Mouse (Mus musculus): ENCODE data around the gene Senp3. TPM values are rescaled to one million over a fixed set of nuclear protein-coding genes. Genes with fewer than 3 reads are reported as not detected.
"Not testable (repeated sequence)": the region's sequence is repeated elsewhere in the genome, so short reads cannot be mapped to it uniquely, and the experiment has no call there.

Senp3 gene
- 149 and 151 TPM in 2 replicates for polyA plus RNA-seq (2016; fragmentation: Nextera tagmentation; extraction: Ambion mirVana)

DNA sequence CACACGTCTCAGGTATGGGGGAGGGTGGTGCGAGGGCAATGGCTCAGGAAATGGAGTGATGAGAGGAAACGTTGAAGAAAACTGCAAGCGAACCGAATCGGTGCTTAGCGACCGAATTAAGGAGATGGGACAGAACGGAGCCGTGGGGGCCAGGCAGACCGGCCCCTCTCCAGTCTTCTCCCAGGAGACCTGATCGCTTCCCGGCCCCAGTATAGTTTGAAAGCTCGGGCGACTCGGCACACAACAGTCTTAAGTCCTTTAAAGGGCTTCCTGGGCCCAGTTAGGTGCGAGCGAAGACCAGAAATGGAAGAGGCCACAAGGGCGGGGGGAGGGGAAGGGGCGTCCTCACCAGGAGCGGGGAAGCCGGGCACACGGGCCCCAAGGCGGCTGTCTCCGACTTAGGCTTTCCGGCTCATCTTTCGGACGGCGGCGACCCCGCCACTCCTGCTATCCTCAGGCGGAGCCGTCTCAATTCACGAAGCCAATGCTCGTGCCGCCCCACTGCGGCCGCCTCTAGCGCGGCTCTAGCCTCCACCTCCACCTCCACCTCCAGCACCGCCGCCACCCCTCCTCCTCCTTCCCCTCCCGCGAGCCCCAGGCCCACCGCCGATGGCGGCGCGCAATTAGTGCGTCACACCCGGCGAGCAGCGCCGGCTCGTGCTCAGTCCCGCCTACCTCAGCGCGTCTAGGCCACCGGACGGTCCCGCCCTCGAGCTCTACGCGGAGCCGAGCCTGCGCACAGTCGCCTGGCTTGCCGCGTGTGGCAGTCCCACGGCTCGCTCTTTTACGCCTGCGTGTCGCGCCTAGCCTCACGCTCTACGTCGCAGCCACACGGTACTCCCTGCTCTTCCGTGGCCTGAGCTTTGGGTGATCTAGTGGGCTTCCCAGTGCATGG, at the start of gene Senp3:
Gene Senp3 (minus strand): TSS at position 771 of the 895 bp plus-strand sequence.
- H3K36me3 ChIP-seq: peaks cover 40% of the 10 kb centered on the region
- no peaks in the 10 kb centered on the region for H3K9me3 ChIP-seq (replicated peaks)
- peak; percentile 100 for DNase-seq (ENCODE audit: low spot score)
- peak within 1 kb of the TSS; percentile 93 for H3K27ac ChIP-seq
- peak within 1 kb of the TSS; percentile 92 for H3K4me3 ChIP-seq
- under 1% methylated on average over 80 of the region's 80 CpGs for WGBS
- H3K4me1 ChIP-seq: peaks cover 46% of the 10 kb centered on the region
- peaks cover 7% of the 10 kb centered on the region; the same call in 1 of the 2 replicates for H3K27me3 ChIP-seq (ENCODE audit: low read depth, poor library complexity, severe bottlenecking)

DNA sequence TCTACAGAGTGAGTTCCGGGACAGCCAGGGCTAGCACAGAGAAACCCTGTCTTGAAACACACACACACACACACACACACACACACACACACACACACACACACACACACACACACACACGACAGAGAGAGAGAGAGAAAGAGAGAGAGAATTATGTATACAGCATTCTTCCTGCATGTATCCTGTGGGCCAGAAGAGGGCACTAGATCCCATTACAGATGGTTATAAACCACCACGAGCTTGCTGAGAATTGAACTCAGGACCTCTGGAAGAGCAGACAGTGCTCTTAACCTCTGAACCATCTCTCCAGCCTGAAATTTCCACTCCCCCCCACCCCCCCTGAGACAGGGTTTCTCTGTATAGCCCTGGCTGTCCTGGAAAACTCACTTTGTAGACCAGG, 49.5 kb upstream of the Senp3 start:
- peaks cover 46% of the 10 kb centered on the region for H3K36me3 ChIP-seq
- not testable (repeated sequence) for H3K27ac ChIP-seq; DNase-seq (ENCODE audit: low spot score); H3K27me3 ChIP-seq (ENCODE audit: low read depth, poor library complexity, severe bottlenecking); H3K9me3 ChIP-seq (replicated peaks); H3K4me3 ChIP-seq; H3K4me1 ChIP-seq
- WGBS: 82% methylated on average over 2 of the region's 3 CpGs

- no peaks in the 10 kb centered on the region for H3K27me3 ChIP-seq (ENCODE audit: low read depth, poor library complexity, severe bottlenecking)
- WGBS: 18% methylated on average over 3 of the region's 3 CpGs
- peak; percentile 60 for DNase-seq (ENCODE audit: low spot score)
- no peaks in the 10 kb centered on the region for H3K9me3 ChIP-seq (replicated peaks)
- H3K27ac ChIP-seq: no peak overlapping the region
- H3K4me3 ChIP-seq: no peak overlapping the region
- H3K4me1 ChIP-seq: no peaks in the 10 kb centered on the region
- H3K36me3 ChIP-seq: peaks cover 22% of the 10 kb centered on the region
Measured at GRCm38 (mm10) chr11:69729063-69729462, 47.2 kb upstream of the Senp3 start.

DNA sequence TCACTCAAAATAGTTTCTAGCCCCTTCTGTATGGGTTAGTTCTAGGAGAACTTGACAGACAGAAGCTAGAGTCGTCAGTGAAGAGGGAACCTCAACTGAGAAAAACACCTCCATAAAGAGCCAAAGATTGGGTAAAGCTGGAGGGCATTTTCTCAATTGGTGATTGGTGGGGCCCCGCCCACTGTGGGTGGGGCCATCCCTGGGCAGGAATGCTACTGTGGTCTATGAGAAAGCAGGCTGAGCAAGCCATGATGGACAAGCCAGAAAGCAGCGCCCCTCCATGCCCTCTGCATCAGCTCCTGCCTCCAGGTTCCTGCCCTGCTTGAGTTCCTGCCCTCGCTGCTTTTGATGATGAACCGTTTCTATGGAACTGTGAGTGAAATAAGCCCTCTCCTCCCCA, 44.1 kb upstream of the Senp3 start:
- DNase-seq (ENCODE audit: low spot score): no peak
- Histone ChIP-seq H3K4me1 (no peaks in the 10 kb centered on the region), H3K9me3 (replicated peaks) (no peaks in the 10 kb centered on the region), H3K4me3 (no peak overlapping the region), H3K27me3 (ENCODE audit: low read depth, poor library complexity, severe bottlenecking) (no peaks in the 10 kb centered on the region), H3K27ac (no peak overlapping the region), H3K36me3 (no peaks in the 10 kb centered on the region)
- WGBS: 36% methylated on average over 5 of the region's 5 CpGs

GRCm38 (mm10) chr11:69723074-69723473, 41.2 kb upstream of the Senp3 start:
- WGBS: 55% methylated on average over 2 of the region's 2 CpGs
- Histone ChIP-seq H3K36me3 (no peaks in the 10 kb centered on the region), H3K4me1 (peaks cover 9% of the 10 kb centered on the region), H3K27ac (no peak overlapping the region), H3K9me3 (replicated peaks) (no peaks in the 10 kb centered on the region), H3K27me3 (ENCODE audit: low read depth, poor library complexity, severe bottlenecking) (no peaks in the 10 kb centered on the region), H3K4me3 (no peak overlapping the region)
- DNase-seq (ENCODE audit: low spot score): no peak

GRCm38 (mm10) chr11:69720852-69721251, 39.0 kb upstream of the Senp3 start:
- no peak for DNase-seq (ENCODE audit: low spot score)
- Histone ChIP-seq H3K9me3 (replicated peaks) (no peaks in the 10 kb centered on the region), H3K4me3 (no peak overlapping the region), H3K27me3 (ENCODE audit: low read depth, poor library complexity, severe bottlenecking) (no peaks in the 10 kb centered on the region), H3K27ac (no peak overlapping the region; the same call in 1 of the 2 replicates), H3K36me3 (no peaks in the 10 kb centered on the region), H3K4me1 (peaks cover 18% of the 10 kb centered on the region)
- 79% methylated on average over 6 of the region's 6 CpGs for WGBS

- no peak for DNase-seq (ENCODE audit: low spot score)
- Histone ChIP-seq H3K36me3 (no peaks in the 10 kb centered on the region), H3K9me3 (replicated peaks) (no peaks in the 10 kb centered on the region), H3K27me3 (ENCODE audit: low read depth, poor library complexity, severe bottlenecking) (no peaks in the 10 kb centered on the region), H3K4me3 (no peak overlapping the region), H3K27ac (no peak overlapping the region), H3K4me1 (peaks cover 32% of the 10 kb centered on the region)
- WGBS: 70% methylated on average over 6 of the region's 6 CpGs
Measured at GRCm38 (mm10) chr11:69719423-69719822, 37.5 kb upstream of the Senp3 start.

DNA sequence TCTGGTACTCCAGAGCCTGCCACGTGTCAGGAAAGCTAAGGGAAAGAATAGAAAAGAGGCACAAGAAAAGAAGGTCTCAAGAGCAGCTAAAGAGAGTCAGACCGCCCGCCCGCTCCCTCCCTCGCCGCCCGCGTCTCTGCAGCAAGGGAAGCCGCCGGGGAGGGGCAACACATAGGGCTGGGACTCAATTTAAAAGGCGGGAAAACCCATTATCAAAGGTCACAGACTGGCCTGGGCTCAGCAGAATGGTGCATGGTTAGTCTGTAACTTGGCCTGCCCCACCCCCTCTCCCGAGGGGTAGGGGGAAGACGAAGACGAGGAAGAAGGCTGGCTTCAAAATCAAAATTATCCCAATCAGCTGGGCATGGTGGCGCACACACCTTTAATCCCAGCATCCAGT, 36.8 kb upstream of the Senp3 start:
- Histone ChIP-seq H3K27me3 (ENCODE audit: low read depth, poor library complexity, severe bottlenecking) (no peaks in the 10 kb centered on the region), H3K36me3 (no peaks in the 10 kb centered on the region), H3K4me3 (peak overlapping the region; percentile 20), H3K4me1 (peaks cover 35% of the 10 kb centered on the region), H3K27ac (peak overlapping the region; percentile 71), H3K9me3 (replicated peaks) (no peaks in the 10 kb centered on the region)
- 32% methylated on average over 15 of the region's 15 CpGs for WGBS
- peak; percentile 57 for DNase-seq (ENCODE audit: low spot score)

DNA sequence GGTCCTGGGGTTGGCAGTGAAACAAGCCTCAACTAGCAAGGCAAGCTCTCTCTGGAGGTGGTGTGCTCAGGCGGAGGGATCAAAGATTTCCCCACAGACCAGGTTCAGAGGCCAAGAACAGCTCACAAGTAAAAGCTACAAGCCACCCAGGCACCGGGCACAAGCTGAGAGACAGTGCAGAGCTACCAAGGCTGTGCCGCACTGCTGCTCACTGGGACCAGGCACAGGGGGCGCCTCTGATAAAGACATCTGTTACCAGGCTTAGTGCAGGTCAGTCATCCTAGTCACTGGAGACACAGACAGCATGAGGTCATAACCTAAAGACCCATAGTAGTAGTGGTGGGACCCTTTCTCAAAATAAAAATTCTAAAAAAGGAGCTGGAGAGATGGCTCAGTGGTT, 35.1 kb upstream of the Senp3 start:
- Histone ChIP-seq H3K36me3 (no peaks in the 10 kb centered on the region), H3K4me1 (peaks cover 42% of the 10 kb centered on the region), H3K4me3 (no peak overlapping the region), H3K9me3 (replicated peaks) (no peaks in the 10 kb centered on the region), H3K27me3 (ENCODE audit: low read depth, poor library complexity, severe bottlenecking) (no peaks in the 10 kb centered on the region), H3K27ac (peak overlapping the region; percentile 77)
- WGBS: 63% methylated on average over 4 of the region's 4 CpGs
- DNase-seq (ENCODE audit: low spot score): no peak

DNA sequence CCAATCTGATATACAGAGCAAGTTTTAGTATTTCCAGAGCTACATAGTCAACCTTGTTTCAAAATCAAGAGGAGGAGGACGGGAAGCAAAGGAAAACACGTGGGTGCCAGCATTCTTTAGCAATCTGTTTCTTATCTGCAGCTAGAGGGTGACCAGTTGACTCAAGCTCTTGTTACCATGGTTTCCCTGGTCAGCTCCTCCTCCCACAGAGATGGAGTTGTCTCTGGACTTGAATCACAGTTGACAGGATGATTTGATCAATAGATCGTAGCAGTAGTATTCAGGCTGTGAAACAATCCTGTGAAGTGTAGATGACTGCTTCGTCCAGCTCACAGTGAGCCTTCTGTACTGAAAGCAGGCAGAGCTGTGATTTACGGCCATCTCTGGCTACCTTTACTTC, 34.0 kb upstream of the Senp3 start:
- H3K9me3 ChIP-seq (replicated peaks): no peaks in the 10 kb centered on the region
- H3K27ac ChIP-seq: peak overlapping the region; percentile 77
- DNase-seq (ENCODE audit: low spot score): peak; percentile 46
- H3K36me3 ChIP-seq: no peaks in the 10 kb centered on the region
- no peaks in the 10 kb centered on the region for H3K27me3 ChIP-seq (ENCODE audit: low read depth, poor library complexity, severe bottlenecking)
- peak overlapping the region; percentile 6; the same call in 1 of the 2 replicates for H3K4me3 ChIP-seq
- H3K4me1 ChIP-seq: peaks cover 42% of the 10 kb centered on the region
- 15% methylated on average over 5 of the region's 5 CpGs for WGBS

- H3K4me3 ChIP-seq: no peak overlapping the region; the same call in 1 of the 2 replicates
- no peaks in the 10 kb centered on the region for H3K36me3 ChIP-seq
- H3K27me3 ChIP-seq (ENCODE audit: low read depth, poor library complexity, severe bottlenecking): no peaks in the 10 kb centered on the region
- 56% methylated on average over 9 of the region's 9 CpGs for WGBS
- peaks cover 42% of the 10 kb centered on the region for H3K4me1 ChIP-seq
- no peaks in the 10 kb centered on the region for H3K9me3 ChIP-seq (replicated peaks)
- DNase-seq (ENCODE audit: low spot score): peak; percentile 64
- peak overlapping the region; percentile 77 for H3K27ac ChIP-seq
Measured at GRCm38 (mm10) chr11:69715482-69715881, 33.6 kb upstream of the Senp3 start.

- Histone ChIP-seq H3K4me3 (peak overlapping the region; percentile 6; the same call in 1 of the 2 replicates), H3K9me3 (replicated peaks) (no peaks in the 10 kb centered on the region), H3K27ac (peak overlapping the region; percentile 77), H3K36me3 (no peaks in the 10 kb centered on the region), H3K27me3 (ENCODE audit: low read depth, poor library complexity, severe bottlenecking) (no peaks in the 10 kb centered on the region), H3K4me1 (peaks cover 44% of the 10 kb centered on the region)
- peak; percentile 85 for DNase-seq (ENCODE audit: low spot score)
- 49% methylated on average over 18 of the region's 18 CpGs for WGBS
Measured at GRCm38 (mm10) chr11:69714636-69715329, 32.9 kb upstream of the Senp3 start.
